Mouse (Mus musculus) brain, embryonic 18.5 days (tissue): ENCODE results near the gene Gm16181.

Experiments used
- DNase-seq: peaks from one replicate; pipeline ENCODE4 v3.0.0-alpha.2; 2012; ENCODE audit warnings: low read depth, low spot score

The Gm16181 gene

DNA sequence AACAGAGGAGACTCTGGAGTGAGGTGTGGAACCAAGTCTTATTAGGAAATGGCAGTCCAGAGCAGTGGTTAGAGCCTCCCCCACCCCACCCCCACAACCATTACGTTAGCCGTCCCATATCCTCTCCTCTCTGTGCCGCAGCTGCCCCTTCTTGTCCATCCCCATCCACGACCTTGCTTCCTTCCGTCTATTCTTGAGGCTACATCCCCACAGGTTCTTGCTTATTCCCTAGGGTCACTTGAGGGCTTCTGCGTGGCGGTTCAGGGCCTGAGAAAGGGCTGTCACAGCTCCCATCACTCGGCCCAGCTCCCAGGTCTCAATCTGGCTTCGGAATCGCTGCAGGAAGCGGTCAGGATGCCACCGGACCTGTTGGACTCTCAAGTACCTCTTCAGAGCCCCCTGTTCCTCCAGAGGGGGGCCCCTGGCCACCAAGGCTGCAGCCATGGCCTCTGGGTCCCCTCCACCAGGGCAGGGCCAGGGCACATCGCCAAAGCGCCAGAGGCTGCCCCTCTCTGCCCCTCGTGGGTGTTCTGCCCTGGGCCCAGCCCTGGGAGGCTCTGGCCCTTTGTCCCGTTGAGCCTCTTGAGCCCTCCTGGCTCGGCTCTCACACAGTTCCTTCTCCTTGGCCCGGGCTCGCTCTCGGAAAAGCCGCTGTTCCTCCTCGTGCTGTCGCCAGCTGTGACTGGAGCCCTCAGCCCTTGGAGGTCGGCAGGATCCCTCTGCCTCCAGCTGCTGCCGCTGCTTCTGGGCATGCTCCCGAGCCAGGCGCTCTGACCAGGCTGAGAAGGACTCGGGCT lies at the start of gene Gm16181:
TSS of gene Gm16181 (plus strand) at position 679 of the 797 bp plus-strand sequence.
- DNase-seq, result no peak

DNA sequence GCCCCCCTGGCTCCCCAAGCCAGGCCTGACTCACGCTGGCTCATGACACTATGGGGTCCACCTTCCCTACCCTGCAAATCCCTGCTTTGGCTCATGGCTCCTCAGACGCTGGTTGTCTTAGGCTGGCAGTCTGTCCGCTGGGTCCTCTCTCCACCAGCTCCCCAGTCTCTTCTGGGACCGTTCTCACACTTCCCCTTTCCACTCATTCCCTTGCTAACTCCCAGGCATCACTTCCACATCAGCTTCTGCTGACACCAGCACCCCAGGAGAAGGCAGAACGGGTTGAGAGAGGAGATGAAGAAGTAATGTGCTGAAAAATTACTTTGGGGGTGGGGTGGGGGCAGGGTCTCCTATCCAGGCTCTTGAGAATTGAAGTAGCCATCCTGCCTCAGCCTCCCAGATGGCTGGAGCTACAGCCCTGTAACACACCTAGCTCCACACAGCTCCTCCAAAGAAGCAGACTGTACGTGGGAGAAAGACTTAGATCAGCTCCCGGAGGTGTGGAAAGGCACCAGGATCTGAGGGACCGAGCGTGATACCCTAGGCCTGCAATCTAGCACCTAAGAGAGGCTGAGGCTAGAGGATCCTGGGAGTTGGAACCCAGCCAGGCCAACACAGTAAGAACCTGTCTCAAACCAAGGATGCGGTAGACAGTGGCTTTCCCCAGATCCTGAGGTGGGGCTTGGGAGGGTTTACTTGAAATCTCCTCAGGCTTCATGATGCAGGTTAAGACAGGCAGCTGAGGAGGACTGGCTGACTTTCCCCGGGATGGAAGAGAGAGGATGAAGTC lies 48.0 kb upstream of the Gm16181 start:
- DNase-seq, result no peak

DNA sequence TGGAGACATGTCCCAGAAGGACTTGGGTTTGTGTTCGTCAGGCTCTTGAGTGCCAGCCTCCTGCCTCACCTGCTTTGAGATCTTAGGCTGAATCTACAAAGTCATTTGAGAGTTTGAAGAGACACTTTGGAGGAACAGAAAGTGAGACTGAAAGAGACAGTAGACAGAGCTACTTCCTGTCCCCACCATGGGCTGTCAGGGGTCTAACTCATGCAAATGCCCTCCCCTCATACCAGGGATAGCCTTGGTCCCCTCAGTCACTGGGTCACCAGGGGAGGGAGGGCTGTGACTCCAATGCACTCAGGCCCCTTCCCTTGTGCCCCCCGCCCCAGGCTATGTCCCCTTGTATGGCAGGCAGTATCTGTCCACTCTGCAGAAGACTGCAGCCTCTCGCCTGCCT lies 47.3 kb upstream of the Gm16181 start:
- no peak for DNase-seq

DNA sequence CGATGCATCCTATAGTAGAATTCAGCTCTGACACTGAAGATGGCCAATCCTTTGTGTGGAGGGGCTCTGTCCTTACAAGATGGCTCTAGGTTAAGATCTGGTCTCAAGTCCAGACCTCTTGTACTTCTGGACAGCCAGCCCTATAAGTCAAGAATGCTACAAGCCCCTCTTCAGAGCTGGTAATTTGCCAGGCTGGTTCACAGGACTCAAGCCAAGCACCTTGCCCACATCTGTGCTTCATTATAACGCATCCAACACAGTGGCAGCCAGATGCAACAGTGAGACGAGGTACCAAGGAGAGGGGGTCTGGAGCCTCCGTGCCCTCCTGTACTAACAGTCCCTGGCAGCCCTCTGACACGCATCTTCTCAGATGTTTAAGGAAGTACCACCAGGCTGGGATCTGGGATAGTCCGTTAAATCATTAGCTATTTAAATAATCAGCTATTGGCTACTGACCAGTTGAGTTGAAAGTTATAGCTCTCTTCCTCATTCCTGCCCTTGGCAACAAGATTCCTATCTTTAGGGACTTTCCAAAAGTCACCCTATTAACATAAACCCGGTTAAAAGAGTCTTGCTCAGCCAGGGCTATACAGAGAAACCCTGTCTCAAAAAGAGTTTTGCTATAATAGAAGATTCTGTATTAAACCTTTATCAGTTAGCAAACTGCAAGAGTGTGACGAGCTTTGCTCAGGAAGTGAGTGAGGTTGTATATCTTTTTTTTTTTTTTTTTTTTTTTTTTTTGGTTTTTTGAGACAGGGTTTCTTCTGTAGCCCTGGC lies 46.2 kb upstream of the Gm16181 start:
- no peak for DNase-seq

DNA sequence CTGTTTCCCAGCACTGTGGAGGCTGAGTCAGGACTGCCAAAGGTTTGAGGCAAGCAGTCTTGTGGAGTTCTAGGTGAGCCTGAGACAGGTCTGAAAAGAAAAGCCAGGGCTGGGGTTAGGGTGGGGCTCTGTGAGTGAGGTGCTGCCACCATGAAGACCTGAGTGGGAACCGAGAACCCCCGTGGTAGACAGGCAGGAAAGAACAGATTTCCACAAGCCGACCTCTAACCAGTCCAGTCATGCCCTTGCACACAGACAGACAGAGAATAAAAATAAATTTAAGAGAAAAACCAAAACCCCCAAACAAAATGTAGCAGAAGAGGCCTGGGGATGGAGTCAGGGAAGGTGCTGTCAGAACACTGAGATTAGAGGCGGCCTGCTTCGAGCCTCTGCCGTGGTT lies 45.3 kb upstream of the Gm16181 start:
- DNase-seq, result no peak

DNA sequence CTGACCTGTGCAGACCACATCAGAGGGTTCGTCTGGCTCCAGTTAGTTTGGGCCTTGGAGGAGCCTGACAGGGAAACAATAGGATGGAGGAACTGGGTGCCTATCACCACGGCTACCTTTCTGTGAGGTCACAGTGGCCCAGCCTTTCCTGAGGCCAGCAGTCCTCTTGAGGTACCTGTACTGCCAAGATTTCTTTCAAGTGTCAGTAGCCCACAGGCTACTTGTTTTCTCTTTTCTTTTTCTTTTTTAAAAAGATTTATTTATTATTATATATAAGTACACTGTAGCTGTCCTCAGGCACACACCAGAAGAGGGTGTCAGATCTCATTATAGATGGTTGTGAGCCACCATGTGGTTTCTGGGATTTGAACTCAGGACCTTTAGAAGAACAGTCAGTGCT lies 44.7 kb upstream of the Gm16181 start, which contains the start of gene Aif1:
TSS of gene Aif1 (minus strand) at position 101 of the 400 bp plus-strand sequence.
- no peak for DNase-seq

DNA sequence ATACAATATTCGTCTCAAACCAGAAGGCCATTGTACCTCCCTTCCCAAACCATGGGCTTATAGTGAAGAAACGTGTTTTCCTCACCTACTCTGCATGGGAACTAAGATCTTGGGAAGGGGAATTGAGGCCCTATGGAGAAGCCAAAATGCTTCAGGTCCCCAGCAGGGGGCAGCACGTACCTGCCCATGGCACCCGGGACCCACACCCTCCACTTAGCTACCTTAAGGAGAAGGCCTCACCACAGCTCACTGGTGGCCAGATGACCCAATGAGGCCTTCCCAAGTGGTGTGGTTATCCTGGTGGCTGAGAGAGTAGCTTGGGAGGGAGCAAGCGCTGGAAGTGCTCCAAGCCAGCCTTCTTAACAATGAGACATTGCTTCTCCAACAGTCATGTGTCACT lies 42.1 kb upstream of the Gm16181 start:
- no peak for DNase-seq

DNA sequence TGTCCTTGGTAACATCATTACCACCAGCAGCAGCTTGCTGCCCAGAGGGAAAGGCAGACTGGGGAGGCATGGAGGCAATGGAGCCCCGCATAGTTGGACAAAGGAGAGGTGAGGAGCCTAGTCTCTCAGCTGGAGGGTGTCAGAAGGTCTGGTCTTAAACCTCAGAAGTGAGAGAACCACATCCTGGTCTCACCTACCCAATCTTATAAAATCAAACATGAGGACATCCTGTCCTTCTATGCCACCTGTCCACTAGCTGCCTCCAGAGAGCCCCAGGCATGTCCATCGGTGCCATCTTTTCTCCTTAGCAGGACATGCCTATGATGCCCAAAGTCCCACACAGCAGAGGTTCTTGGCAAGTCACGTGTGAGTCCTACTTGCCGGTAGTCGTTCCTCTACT lies 40.5 kb upstream of the Gm16181 start:
- DNase-seq, result no peak

DNA sequence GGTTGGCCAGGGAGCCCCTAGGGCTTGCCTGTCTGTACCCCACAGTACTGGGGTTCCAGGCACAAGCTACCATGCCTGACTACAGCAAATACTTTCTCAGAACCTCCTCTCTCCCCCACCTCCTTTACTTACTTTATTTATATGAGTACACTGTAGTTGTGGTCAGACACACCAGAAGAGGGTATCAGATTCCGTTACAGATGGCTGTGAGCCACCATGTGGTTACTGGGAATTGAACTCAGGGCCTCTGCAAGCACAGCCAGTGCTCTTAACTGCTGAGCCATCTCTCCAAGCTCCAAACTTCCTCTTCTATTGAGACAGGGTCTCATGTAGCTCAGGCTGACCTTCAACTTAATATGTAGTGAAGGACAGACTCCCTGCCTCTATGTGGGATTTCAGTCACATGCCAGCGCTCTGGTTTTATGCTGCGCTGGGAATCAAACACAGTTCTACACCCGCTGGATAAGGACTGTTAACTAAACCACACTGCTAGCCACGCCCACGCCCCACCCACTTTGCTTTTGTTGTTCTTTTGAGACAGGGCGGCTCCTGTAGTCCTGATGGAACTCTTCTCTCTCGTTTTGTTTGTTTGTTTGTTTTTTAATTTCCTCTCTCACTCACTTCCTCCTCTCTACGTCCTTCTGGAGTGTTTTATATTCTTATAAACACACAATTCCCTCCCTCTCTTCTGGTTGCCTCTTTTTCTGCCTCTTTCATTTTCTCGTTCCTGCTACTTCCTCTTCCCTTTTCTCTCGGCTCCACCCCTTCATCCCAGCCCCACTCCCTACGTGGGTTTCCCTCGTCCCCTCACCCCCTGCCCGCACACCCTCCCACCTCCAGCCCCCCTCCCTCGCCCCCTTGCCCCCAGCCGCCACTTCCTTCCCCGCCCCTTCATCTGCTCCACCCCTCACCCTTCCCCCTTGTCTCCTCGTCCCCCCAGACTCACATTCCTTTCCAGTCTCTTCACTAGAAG lies 34.7 kb upstream of the Gm16181 start:
- no peak for DNase-seq

DNA sequence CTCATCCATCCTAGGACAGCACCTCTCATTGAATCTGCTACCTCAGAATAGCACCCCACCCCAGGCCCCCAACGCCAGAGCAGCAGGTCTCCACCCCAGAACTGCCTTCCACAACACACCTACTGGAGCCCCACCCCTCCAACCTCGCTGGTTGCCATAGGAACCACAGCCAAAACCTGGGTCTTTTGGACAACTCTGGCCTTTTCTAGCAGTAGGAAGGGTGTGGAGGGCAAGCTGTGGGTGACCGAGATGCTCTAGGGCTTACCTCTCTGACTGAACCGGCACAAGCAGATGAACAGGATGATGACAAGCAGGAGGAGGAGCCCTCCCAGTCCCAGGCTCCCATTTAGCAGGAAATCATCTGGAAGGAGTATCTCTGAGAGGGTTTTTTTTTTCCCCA lies 34.0 kb upstream of the Gm16181 start:
- DNase-seq, result no peak

DNA sequence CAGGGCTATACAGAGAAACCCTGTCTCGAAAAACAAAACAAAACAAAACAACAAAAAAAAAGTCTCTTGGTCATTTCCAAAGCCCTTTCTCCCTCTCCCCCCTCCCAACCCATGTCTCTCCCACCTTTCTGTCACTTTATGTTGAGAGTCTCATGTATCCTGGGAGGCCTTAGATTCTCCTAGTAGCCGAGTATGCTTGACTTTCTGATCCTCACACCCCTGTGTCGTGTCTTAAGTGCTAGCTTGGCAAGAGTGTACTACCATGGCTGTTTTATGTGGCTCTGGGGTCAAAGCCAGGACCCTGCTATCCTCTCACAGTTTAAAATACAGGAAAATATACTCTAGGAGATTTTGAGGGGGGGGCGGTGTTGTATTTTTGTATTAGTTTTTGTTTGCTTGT lies 33.3 kb upstream of the Gm16181 start:
- DNase-seq, result no peak

DNA sequence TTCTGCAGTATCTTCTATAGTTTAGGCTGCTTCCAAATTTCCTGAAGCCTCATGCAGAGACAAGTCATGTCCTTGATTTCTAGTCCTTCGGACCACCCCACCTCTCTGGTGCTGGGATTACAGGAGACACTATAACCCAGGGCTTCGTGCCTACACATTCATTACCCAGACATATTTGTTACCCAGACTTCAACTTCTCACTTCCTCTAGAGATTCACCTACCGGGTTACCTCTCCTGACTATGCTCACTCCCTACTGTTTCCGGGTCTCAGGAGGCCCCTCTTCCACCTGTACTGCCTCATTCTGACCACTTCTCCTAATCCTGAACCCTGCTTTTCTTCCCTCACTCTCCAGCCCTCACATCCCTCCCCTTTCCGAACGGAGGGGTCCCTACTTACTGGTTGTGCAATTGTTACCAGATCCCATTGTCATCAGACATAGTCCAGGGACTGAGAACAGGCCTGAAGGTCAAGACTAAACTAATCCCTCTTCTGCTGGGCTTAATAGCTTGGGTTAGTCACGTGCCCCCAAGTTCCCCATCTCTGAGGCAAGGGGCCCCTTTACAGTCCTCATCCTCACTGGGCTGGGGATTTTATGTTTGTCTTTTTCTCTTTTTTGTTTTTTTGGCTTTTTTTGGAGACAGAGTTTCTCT lies 32.5 kb upstream of the Gm16181 start, which contains the start of gene Lst1:
TSS of gene Lst1 (minus strand) at position 481 of the 652 bp plus-strand sequence.
- no peak for DNase-seq

DNA sequence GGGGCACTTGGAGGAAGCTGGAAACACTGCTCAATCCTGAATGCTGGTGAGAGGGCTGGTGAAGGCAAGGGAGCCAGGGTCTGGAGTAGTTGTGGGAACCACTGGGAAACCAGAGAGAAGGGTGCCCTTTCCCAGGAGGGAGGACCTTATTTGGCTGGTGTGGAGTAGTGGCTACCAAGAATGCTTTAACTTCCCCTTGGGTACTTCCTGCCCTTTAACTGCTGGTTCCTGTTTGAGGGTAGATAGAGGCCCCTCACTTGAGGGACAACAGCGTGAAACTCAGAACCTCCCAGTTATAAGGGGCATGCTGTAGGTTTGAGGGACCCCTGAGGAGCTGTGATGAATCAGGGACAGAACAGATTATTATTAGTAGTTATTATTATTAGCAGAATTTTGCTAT lies 31.4 kb upstream of the Gm16181 start:
- no peak for DNase-seq

DNA sequence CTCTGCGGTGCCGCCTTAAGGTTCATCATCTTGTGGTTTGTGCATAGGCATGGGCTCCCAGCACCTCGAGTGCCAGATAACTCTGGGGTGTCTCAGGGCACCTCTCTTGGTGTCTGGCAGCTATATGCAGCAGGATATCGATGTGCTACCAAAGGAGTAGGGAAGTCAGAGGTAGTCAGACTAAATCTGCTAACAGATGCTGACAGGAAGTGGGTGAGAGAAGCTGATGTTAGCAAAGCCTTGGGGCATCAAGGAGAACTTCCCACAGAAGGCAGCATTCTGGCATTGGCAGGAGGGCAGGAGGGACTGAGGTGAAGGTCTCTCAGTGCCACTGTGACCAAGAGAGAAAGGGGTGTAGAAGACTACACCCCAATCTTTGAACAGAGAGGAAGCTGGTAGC lies 30.5 kb upstream of the Gm16181 start:
- DNase-seq, result no peak

DNA sequence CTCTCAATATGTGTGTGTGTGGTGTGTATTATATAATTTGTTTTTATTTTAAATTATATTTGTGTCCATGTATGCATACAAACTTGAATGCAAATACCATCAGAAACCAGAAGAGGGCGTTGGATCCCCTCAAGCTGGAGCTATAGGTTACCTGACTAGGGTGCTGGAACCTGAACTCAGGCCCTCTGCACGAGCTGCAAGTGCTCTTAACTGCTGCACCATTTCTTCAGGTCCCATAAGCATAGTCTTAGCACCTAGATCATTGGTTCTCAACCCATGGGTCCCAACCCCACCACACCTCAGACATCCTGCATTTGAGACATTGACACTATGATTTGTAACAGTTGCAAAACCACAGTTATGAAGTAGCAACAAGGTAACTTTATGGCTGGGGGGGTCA lies 28.9 kb upstream of the Gm16181 start:
- DNase-seq, result no peak

DNA sequence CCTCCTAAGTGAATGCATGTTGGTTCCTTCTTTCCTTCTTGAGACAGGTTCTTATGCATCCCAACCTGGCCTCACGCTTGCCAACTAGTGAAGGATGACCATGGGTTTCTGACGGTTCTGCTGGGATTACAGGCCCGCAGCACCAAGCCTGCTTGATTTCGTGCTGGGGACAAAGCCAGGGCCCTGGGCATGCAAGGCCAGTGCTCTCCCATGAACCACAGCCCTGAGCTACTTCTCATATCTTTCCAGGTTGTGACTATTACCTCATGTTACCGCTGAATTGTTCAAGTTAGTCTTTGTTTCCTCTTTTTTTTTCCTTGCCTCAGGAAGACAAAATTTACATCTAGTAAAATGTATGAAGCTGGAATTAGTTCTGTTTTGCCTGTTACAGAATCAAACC lies 27.7 kb upstream of the Gm16181 start:
- no peak for DNase-seq

DNA sequence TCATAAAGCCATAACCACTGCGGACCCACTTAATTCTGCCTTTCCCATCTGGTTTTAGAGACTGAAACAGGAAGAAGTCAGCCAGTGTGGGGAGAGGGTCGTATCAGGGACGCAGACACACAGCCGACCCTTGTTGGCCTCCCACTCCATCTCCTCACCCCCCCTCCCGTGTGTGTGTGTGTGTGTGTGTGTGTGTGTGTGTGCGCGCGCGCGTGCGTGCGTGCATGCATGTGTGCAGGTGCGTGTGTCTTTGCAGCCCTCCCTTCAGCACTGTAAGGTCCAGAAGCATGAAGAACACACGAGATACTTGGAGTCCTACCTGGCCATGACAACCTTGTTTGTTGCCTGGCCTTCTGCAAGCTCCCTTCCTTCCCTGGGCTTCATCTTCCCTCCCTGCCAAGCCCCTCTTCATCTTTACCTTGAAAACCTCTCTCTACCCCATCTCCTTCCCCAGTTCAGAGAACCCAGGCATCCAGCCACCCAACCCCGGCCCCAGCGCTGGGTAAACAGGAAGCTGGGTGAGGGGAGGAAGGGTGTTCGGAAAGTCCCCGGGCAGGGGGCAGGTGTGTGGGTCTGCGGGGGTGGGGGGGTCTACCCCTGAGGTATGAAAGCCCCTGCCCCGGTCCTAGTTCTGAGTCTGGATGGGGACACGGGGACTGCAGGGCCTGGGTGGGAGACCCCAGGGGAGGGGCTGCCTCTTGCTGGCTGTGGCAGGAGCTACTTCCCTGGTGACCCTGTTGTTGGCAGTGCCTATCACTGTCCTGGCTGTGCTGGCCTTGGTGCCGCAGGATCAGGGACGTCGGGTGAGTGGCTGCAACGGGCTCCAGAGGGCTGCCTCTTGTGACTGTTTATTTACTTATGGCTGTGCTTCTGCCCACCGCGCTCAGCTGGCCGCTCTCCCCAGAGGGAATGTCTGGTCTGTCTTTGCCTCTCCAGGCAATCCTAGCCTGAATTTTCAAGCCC lies 26.5 kb upstream of the Gm16181 start, which contains the start of gene Ltb:
TSS of gene Ltb (plus strand) at position 559 of the 963 bp plus-strand sequence.
- DNase-seq, result no peak

DNA sequence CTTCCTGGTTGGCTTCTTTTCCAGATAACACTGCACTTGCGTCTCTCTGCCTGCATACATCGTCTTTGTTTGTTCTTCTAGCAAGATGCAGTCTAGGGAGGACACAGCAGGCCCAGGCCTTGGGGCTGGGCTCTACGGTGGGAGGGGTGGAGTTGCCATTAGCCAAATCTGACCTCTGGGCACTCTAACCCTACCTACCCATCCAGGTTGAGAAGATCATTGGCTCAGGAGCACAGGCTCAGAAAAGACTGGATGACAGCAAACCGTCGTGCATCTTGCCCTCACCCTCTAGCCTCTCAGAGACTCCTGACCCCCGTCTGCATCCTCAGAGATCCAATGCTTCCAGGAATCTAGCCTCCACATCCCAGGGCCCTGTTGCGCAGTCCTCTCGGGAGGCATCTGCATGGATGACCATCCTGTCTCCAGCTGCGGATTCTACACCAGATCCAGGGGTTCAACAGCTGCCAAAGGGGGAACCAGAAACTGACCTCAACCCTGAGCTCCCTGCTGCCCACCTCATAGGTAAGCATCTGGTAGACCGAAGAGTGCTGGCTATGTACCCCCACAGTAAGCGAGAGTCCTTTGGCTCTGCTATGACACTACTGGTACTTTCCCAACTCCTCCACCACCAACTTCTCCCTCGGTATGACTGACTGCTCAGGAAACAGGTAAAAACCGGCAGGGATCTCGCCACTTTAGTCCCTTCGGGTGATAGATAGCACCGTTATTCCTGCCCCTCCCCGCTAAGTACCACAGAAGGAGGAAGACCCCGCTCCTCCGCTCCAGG lies 25.6 kb upstream of the Gm16181 start:
- no peak for DNase-seq
